In the genomic region with DNA sequence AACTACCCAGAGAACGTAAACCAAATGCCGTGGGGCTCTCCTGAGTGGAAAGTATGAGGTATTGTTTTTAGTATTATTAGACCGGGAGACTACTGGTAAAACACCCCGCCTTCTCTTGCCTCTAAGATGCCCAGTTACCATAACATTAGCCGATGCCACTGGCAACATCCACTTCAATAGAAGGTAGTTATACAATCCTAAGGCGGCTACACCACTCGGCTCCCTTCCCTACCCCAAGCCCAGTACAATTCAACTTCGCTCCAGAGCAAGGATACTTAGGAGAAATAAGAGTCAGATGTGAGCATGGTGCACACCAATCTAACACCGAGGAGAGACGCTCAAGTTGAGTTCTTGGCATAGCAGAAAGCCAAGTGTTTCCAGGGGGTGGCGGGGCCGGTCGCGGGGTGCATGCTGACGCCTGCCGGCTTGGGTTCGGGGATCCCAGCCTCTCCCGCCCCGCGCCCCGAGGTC, we compare ENCODE assay signal across 8 mouse cellular contexts. TPM values are rescaled to one million over a fixed set of nuclear protein-coding genes. Genes with fewer than 3 reads are reported as not detected.
DNase-seq lines count a peak whose midpoint lies in the region; ATAC-seq and TF ChIP-seq lines count a peak whose summit lies in the region.

No protein-coding gene starts in this region.

- no peaks in the 10 kb centered on the region for H3K36me3 ChIP-seq in heart, embryonic 11.5 days (ENCODE audit: control insufficient read depth, insufficient read depth, low read length)
- no peaks in the 10 kb centered on the region for H3K36me3 ChIP-seq in embryonic facial prominence, embryonic 11.5 days (replicated peaks; ENCODE audit: control insufficient read depth, insufficient read depth, low read depth, low read length)
- no peaks in the 10 kb centered on the region for H3K36me3 ChIP-seq in intestine, embryonic 15.5 days
- no peaks in the 10 kb centered on the region for H3K36me3 ChIP-seq in midbrain, postnatal 0 days (ENCODE audit: insufficient read depth, low read length)

- H3K9ac ChIP-seq in heart, embryonic 11.5 days (ENCODE audit: low read depth, low read length): peak overlapping the region; percentile 68
- peak overlapping the region; percentile 73 for H3K9ac ChIP-seq in embryonic facial prominence, embryonic 11.5 days (replicated peaks; ENCODE audit: low read length)
- peak overlapping the region; percentile 61 for H3K9ac ChIP-seq in intestine, embryonic 15.5 days
- H3K9ac ChIP-seq in midbrain, postnatal 0 days (replicated peaks; ENCODE audit: low read length, poor library complexity, severe bottlenecking): peak overlapping the region; percentile 47

- H3K27me3 ChIP-seq in heart, embryonic 11.5 days (ENCODE audit: control insufficient read depth, insufficient read depth, low read length): peaks cover 20% of the 10 kb centered on the region
- peaks cover 6% of the 10 kb centered on the region; the same call in 1 of the 2 replicates for H3K27me3 ChIP-seq in embryonic facial prominence, embryonic 11.5 days (ENCODE audit: control insufficient read depth, insufficient read depth, low read length)
- H3K27me3 ChIP-seq in intestine, embryonic 15.5 days (replicated peaks): no peaks in the 10 kb centered on the region; the same call in 1 of the 2 replicates
- H3K27me3 ChIP-seq in midbrain, postnatal 0 days (ENCODE audit: insufficient read depth, low read length): peaks cover 8% of the 10 kb centered on the region; the same call in 1 of the 2 replicates

- H3K4me1 ChIP-seq in heart, embryonic 11.5 days (ENCODE audit: control insufficient read depth, insufficient read depth, low read length): peaks cover 11% of the 10 kb centered on the region
- no peaks in the 10 kb centered on the region for H3K4me1 ChIP-seq in embryonic facial prominence, embryonic 11.5 days (ENCODE audit: control insufficient read depth, insufficient read depth, low read length)
- peaks cover 20% of the 10 kb centered on the region for H3K4me1 ChIP-seq in intestine, embryonic 15.5 days (replicated peaks)
- no peaks in the 10 kb centered on the region for H3K4me1 ChIP-seq in midbrain, postnatal 0 days (ENCODE audit: insufficient read depth, low read length)

- 3% methylated on average over 21 of the region's 21 CpGs for WGBS in heart, embryonic 11.5 days (ENCODE audit: insufficient replicate concordance)
- WGBS in embryonic facial prominence, embryonic 11.5 days: 3% methylated on average over 21 of the region's 21 CpGs
- 3% methylated on average over 21 of the region's 21 CpGs for WGBS in intestine, embryonic 15.5 days
- WGBS in midbrain, postnatal 0 days: under 1% methylated on average over 21 of the region's 21 CpGs

- TF ChIP-seq CTCF in midbrain, postnatal 0 days (IDR thresholded peaks at IDR 0.05): no peak

- DNase-seq in heart, postnatal 10 days: no peak
- peak; percentile 47 for DNase-seq in CD4-positive, CD25-positive, alpha-beta regulatory T cell, adult 2 months (ENCODE audit: low read depth, low spot score)
- peak; percentile 52 for DNase-seq in embryonic facial prominence, embryonic 11.5 days (ENCODE audit: low spot score)
- DNase-seq in midbrain, postnatal 0 days (ENCODE audit: low spot score): peak; percentile 28
- no peak for DNase-seq in urinary bladder, adult 18-20 months (ENCODE audit: low spot score in 2 of 2)
- DNase-seq in ovary, postnatal 10 days (ENCODE audit: low spot score): no peak

- H3K4me2 ChIP-seq in heart, embryonic 11.5 days: peak overlapping the region; percentile 89
- H3K4me2 ChIP-seq in embryonic facial prominence, embryonic 11.5 days (ENCODE audit: low read depth, low read length): peak overlapping the region; percentile 92
- H3K4me2 ChIP-seq in intestine, embryonic 15.5 days (replicated peaks): peak overlapping the region; percentile 82
- H3K4me2 ChIP-seq in midbrain, postnatal 0 days (ENCODE audit: low read depth, low read length, poor library complexity, severe bottlenecking): peak overlapping the region; percentile 94

- peak overlapping the region; percentile 66 for H3K4me3 ChIP-seq in heart, embryonic 11.5 days (ENCODE audit: low read depth, low read length)
- peak overlapping the region; percentile 66 for H3K4me3 ChIP-seq in embryonic facial prominence, embryonic 11.5 days (ENCODE audit: low read depth, low read length)
- H3K4me3 ChIP-seq in intestine, embryonic 15.5 days (replicated peaks): peak overlapping the region; percentile 61
- H3K4me3 ChIP-seq in midbrain, postnatal 0 days (ENCODE audit: low read depth, low read length): peak overlapping the region; percentile 65

- peak; percentile 46; the same call in 1 of the 2 replicates for ATAC-seq in heart, embryonic 11.5 days (replicated peaks; ENCODE audit: insufficient number of reproducible peaks, low FRiP score, low TSS enrichment)
- peak; percentile 35; the same call in 1 of the 2 replicates for ATAC-seq in embryonic facial prominence, embryonic 11.5 days (replicated peaks; ENCODE audit: insufficient number of reproducible peaks, low FRiP score, low TSS enrichment, low read depth)
- peak; percentile 29 for ATAC-seq in intestine, embryonic 15.5 days
- no peak for ATAC-seq in midbrain, postnatal 0 days (ENCODE audit: low FRiP score)

- intact Hi-C loops in heart, postnatal 10 days (cut with DNase I): loop anchor here (5.0 kb wide), 1 partner anchor 60 kb away; a partner anchor contains a TSS

- no peaks in the 10 kb centered on the region for H3K9me3 ChIP-seq in heart, embryonic 11.5 days (replicated peaks; ENCODE audit: control insufficient read depth, low read length)
- no peaks in the 10 kb centered on the region for H3K9me3 ChIP-seq in embryonic facial prominence, embryonic 11.5 days (replicated peaks; ENCODE audit: control insufficient read depth, low read length)
- no peaks in the 10 kb centered on the region for H3K9me3 ChIP-seq in intestine, embryonic 15.5 days
- H3K9me3 ChIP-seq in midbrain, postnatal 0 days (ENCODE audit: low read length): no peaks in the 10 kb centered on the region

- no peak overlapping the region for H3K27ac ChIP-seq in heart, embryonic 11.5 days (ENCODE audit: low read depth, low read length)
- H3K27ac ChIP-seq in embryonic facial prominence, embryonic 11.5 days (replicated peaks; ENCODE audit: low read depth, low read length): no peak overlapping the region
- H3K27ac ChIP-seq in intestine, embryonic 15.5 days: no peak overlapping the region
- H3K27ac ChIP-seq in midbrain, postnatal 0 days (ENCODE audit: low read depth, low read length): no peak overlapping the region

RNA-seq across cellular contexts. Expression of a gene that starts 1.3 kb away (rescaled TPM):
- polyA plus RNA-seq in heart, embryonic 11.5 days (2014; fragmentation: Nextera tagmentation; extraction: Ambion mirVana): 6.1 and 6.3 TPM in 2 replicates
- under 1 TPM; 0.43 to 0.79 TPM for total RNA-seq in heart, postnatal 10 days (2021)
- 12.2 and 13.8 TPM in 2 replicates for polyA plus RNA-seq in embryonic facial prominence, embryonic 11.5 days (2014; fragmentation: Nextera tagmentation; extraction: Ambion mirVana)
- 15.7 and 16.9 TPM in 2 replicates for polyA plus RNA-seq in intestine, embryonic 15.5 days (2015; fragmentation: Nextera tagmentation; extraction: Ambion mirVana)
- total RNA-seq in midbrain, postnatal 0 days (2014; rRNA removed): 9.1 and 18.1 TPM in 2 replicates
- 8.8 and 8.9 TPM in 2 replicates for polyA plus RNA-seq in midbrain, postnatal 0 days (2015; fragmentation: Nextera tagmentation; extraction: Ambion mirVana)

Comparison
In these comparisons a context has a peak if more than half of its experiments do, and no peak if none do; other contexts are left out.
1. DNase-seq: peak in CD4-positive, CD25-positive, alpha-beta regulatory T cell, adult 2 months (single experiment), embryonic facial prominence, embryonic 11.5 days (single experiment) and midbrain, postnatal 0 days (single experiment); none in heart, postnatal 10 days (0 of 2), urinary bladder, adult 18-20 months (0 of 2) and ovary, postnatal 10 days (single experiment).
2. Peak in every context shown above with its lines, with median percentiles within 50 percentile points of each other: H3K4me2 ChIP-seq, H3K4me3 ChIP-seq and H3K9ac ChIP-seq.